Mouse (Mus musculus) left cerebral cortex, adult 9 months (tissue): ENCODE measurements around the gene Heatr1.
"Not testable (repeated sequence)": the region's sequence is repeated elsewhere in the genome, so short reads cannot be mapped to it uniquely, and the experiment has no call there.

Source experiments
- DNase-seq, 2 experiments: peaks; one replicate each; pipeline ENCODE4 v3.0.0; 2022; ENCODE audit warnings: low spot score in 2 of 2

Gene Heatr1

GRCm38 (mm10) chr13:12454686-12455390, 60.0 kb downstream of the Heatr1 start:
- DNase-seq, result no peak

DNA sequence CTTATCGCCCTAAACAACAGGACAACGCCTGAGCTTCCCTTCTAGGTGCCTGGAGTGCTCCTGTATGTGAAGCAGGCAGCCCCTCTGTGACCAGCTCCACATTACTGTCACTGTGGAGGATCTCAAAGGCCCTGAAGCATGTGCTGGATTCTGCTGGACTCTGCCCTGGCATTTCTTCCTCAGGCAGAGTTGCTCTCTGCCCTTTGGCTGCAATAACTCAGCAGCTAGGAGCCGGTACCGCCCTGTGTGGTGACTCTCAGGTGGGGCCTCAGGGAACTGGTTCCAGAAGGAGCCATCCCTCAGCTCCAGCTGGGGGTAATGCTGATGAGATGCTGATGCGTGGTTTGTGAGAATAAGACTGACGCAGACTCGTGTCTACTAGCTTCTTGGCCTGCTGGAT, 61.9 kb downstream of the Heatr1 start:
- no peak for DNase-seq

DNA sequence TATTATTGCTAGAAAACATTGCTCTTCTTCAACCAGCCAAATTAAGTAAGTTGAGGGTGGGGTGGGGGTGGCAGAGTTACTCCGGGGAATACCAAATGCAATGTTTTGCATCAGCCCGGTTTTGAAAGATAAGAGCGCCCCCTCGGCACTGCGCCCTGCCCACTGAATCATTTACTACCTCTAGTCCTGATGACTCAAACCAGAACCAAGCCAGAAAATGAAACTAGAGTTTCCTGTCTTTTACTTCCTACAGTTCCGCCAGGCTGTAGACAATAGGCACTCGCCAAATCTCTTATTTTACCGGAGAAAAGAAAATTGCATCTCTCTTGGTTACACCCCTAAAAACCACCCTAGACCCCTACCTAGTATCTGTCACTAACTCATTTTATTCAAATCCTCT, 65.6 kb downstream of the Heatr1 start:
- peak in 1 of 2 experiments; percentile 79 for DNase-seq

GRCm38 (mm10) chr13:12460881-12461729, 66.3 kb downstream of the Heatr1 start:
- peak; percentile 65 to 85 for DNase-seq

DNA sequence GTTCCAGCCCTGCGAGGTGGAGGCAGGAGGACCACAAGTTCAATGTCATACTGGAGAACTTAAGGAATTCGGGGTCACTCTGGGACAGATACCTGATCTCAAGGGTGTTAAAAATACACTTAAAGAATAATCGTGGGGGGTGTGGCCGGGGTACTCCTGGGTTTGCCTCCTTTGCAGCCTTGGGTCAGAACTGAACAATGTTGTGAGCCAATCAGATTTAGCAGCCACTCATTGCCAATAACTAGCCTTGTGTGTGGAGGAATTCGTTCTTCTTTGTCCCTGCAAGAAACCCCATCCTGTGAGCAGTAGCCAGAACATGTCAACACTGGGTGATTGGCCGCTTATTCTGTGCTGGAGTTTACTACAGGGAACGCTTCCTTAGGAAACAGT, 66.9 kb downstream of the Heatr1 start:
- DNase-seq, result no peak

- no peak for DNase-seq
These were observed 67.8 kb downstream of the Heatr1 start for GRCm38 (mm10) chr13:12462623-12463022.

DNA sequence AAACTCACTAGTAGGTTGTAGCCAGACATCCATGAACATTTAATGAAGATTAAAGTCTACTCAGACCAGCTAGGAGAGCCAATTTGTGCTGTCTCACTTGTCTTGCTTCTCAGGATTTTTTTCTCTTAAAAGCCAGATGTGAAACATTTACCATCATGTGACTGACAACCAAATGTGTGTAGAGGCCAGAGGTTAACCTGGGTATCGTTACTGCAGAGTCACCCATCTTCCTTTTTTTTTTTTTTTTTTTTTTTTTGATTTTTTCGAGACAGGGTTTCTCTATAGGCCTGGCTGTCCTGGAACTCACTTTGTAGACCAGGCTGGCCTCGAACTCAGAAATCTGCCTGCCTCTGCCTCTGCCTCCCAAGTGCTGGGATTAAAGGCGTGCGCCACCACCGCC, 69.3 kb downstream of the Heatr1 start:
- DNase-seq, result not testable (repeated sequence)

DNA sequence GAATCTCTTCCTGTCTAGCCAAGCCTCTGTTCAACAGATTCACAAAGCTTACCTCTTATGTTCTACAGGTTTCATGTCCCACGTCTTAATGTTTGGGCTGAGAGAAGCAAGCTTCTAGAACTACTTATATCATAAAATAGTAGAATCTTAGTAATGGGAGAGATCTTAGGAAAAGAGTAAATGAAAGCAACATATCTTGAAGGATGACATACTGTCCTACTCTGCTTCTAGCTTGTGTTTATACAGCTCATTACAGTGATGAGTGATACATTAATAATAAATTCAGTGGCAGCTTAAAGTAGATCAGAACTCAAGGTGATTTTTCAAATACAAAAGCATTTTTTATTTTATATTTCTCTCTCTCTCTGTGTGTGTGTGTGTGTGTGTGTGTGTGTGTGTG, 70.0 kb downstream of the Heatr1 start, which contains the start of gene Lgals8:
Gene Lgals8, minus strand, starts transcription at position 101 of the 400 bp plus-strand sequence.
- no peak for DNase-seq

DNA sequence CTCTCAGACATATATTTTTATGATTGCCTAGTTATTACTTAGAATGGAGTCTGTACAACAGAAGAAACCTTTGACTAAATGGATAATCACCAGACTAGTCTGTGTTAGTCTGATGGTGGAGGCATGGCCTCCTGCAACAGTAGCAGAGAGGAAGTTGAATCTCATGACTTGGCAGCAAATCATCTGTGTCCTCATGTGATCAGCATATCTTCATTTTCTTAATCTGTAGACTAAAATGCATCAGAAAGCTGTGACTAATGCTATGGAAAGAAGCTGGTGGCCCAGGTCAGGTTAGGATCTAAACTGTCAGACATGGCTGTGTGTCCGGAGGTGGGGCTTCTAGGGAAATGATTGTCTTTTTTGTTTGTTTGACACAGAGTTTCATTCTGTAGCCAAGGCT, 73.7 kb downstream of the Heatr1 start:
- DNase-seq, result no peak

GRCm38 (mm10) chr13:12473724-12474378, 79.0 kb downstream of the Heatr1 start:
- DNase-seq, result peak in 1 of 2 experiments; percentile 75

GRCm38 (mm10) chr13:12475239-12475638, 80.4 kb downstream of the Heatr1 start:
- DNase-seq, result no peak

GRCm38 (mm10) chr13:12476886-12477285, 82.1 kb downstream of the Heatr1 start:
- no peak for DNase-seq

DNA sequence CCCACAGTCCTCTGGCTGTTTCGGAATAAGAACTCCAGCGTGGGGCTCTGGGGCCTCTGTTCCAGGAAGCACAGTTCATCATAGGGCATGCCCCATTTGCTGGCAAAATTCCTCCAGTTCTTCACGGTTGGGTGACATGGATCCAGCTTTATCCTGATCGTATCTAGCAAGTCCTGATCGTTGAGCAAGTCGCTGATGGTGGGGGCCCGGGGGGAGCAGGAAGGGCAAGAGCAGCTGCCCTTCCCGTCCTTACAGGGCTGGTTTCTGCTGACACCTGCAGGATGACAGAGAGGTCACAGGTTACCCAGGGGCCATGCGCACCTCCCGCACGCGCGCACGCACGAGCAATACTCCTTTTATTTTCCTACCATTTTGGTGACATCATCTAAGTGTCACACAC, 83.5 kb downstream of the Heatr1 start:
- no peak for DNase-seq

DNA sequence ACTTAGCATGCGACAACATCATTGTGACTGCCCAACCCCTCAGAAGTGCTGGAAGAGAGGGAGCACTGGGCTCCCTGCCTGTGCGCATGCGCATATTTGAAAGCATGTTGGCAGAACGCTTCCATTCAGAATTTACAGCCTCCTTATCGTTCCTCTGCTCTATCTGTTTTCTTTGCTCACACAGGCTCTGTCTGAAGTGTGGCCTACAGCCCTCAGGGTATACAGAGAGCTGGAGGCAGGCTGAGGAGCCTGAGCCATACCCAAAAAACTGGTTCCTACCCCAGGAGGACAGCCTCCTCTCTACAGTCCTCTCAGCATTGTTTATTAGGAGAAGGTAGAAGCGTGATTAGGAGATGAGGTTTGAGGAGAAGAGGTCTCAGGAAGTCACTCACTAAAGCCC, 85.0 kb downstream of the Heatr1 start:
- DNase-seq, result no peak

GRCm38 (mm10) chr13:12485197-12485596, 90.4 kb downstream of the Heatr1 start:
- no peak for DNase-seq

DNA sequence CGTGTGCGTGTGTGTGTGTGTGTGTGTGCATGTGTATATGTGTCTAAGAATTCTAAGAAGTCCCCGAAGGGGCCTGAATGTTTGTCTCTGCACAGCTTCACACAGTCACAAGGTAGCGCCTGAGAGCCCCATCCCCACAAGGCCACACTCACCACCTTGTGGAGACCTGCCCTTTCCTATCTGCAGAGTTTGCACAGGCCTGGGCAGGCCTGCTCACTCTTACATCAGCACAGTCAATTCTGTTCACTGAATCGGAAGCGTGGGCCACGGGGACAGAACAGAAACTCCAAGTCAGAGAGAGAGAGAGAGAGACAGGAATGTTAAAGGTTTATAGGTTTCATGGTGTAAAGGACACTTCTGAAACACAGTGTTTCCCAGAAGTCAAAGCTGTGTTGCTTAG, 90.8 kb downstream of the Heatr1 start:
- no peak for DNase-seq
